11 mouse cellular contexts compared by ENCODE assay signal in the genomic region with DNA sequence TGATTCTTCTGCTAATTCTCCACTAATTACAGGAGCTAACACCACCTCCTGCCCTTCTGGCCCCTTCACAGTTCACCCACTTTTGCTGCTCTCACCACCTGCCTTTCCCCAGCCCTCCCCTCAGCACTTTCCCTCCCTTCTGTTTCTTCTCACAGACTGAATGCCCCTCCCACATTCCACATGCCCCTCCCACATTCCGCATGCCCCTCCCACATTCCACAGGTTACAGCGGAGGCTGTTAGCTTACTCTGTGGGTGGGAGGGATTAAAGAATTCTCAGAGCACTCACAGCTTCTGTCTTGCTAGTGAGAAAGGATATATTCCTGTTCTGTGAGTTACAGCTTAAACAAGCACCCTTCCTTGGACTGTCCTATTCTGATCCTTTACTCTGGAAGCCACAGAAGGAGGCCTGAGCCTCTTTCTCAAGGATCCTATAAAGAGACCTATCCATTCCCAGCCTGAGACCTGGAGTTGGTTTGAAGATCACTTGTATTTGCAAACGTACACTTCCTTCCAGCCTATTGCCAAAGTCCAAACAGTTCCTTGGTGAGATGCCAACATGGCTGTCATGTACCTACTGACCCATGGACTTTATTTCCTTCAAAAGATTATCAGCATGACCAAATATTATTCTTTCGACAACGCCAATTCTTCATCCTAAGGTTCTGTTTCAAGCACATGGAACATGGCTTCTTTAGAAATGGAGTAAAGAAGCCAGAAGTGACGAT. TPM values are rescaled to one million over a fixed set of nuclear protein-coding genes. Genes with fewer than 3 reads are reported as not detected.
DNase-seq lines count a peak whose midpoint lies in the region; ATAC-seq and TF ChIP-seq lines count a peak whose summit lies in the region.
"Had no signal": no experiment of that assay in that cellular context is flagged by ENCODE, and none has a peak within 500 bp of the region (broad histone marks: within the 10 kb centered on the region; RNA-seq: fewer than 3 reads in every experiment).

No protein-coding gene starts in this region.

- H3K36me3 ChIP-seq in thymus, adult 2 months (ENCODE audit: control insufficient read depth, insufficient read depth, low read length): no peaks in the 10 kb centered on the region
- no peaks in the 10 kb centered on the region for H3K36me3 ChIP-seq in stomach, embryonic 15.5 days
- H3K36me3 ChIP-seq: embryonic facial prominence, embryonic 15.5 days; hindbrain, embryonic 12.5 days had no signal

- no peak overlapping the region for H3K27ac ChIP-seq in thymus, adult 2 months (ENCODE audit: control insufficient read depth, insufficient read depth, low read length)
- peak overlapping the region; percentile 74 for H3K27ac ChIP-seq in stomach, embryonic 15.5 days
- no peak overlapping the region for H3K27ac ChIP-seq in layer of hippocampus, adult 2 months
- H3K27ac ChIP-seq: hindbrain, embryonic 12.5 days had no signal

- H3K27me3 ChIP-seq in thymus, adult 2 months (ENCODE audit: control insufficient read depth, insufficient read depth, low read length): no peaks in the 10 kb centered on the region; the same call in 1 of the 2 replicates
- no peaks in the 10 kb centered on the region for H3K27me3 ChIP-seq in stomach, embryonic 15.5 days (replicated peaks)
- H3K27me3 ChIP-seq: embryonic facial prominence, embryonic 15.5 days had no signal

- no peaks in the 10 kb centered on the region for H3K9me3 ChIP-seq in stomach, embryonic 15.5 days
- H3K9me3 ChIP-seq: embryonic facial prominence, embryonic 15.5 days had no signal

- H3K4me3 ChIP-seq in thymus, adult 2 months (ENCODE audit: control insufficient read depth, insufficient read depth, low read length): no peak overlapping the region
- H3K4me3 ChIP-seq in stomach, embryonic 15.5 days (replicated peaks): no peak overlapping the region
- H3K4me3 ChIP-seq in layer of hippocampus, adult 2 months: no peak overlapping the region
- H3K4me3 ChIP-seq: embryonic facial prominence, embryonic 15.5 days; hindbrain, embryonic 12.5 days had no signal

- TF ChIP-seq POLR2A in thymus, adult 2 months (IDR thresholded peaks at IDR 0.05; ENCODE audit: control insufficient read depth, extremely low read depth, insufficient read depth, low read length, poor library complexity): no peak

- peaks cover 18% of the 10 kb centered on the region for H3K4me1 ChIP-seq in thymus, adult 2 months (replicated peaks; ENCODE audit: control insufficient read depth, insufficient read depth, low read length)
- H3K4me1 ChIP-seq in stomach, embryonic 15.5 days: no peaks in the 10 kb centered on the region
- H3K4me1 ChIP-seq: hindbrain, embryonic 12.5 days had no signal

- DNase-seq in adrenal gland, postnatal 14 days: peak; percentile 38
- DNase-seq in adrenal gland, adult 18-20 months (ENCODE audit: low spot score in 2 of 2): no peak
- DNase-seq in thymus, postnatal 4 days: peak; percentile 61
- DNase-seq in thymus, adult 2 months: no peak
- peak; percentile 79 to 81 for DNase-seq in kidney, postnatal 25 days
- DNase-seq in layer of hippocampus, adult 8-10 months (ENCODE audit: low spot score in 2 of 2): no peak
- no peak for DNase-seq in layer of hippocampus, adult 2 months (ENCODE audit: low spot score in 2 of 2)

- WGBS in thymus, adult 2 months: 85% methylated on average over 6 of the region's 6 CpGs
- WGBS in stomach, embryonic 15.5 days: 36% methylated on average over 6 of the region's 6 CpGs

- no peak overlapping the region for H3K4me2 ChIP-seq in stomach, embryonic 15.5 days
- H3K4me2 ChIP-seq: embryonic facial prominence, embryonic 15.5 days; hindbrain, embryonic 12.5 days had no signal

- H3K9ac ChIP-seq in stomach, embryonic 15.5 days: no peak overlapping the region
- H3K9ac ChIP-seq: embryonic facial prominence, embryonic 15.5 days; hindbrain, embryonic 12.5 days had no signal

- ATAC-seq in stomach, embryonic 15.5 days (ENCODE audit: insufficient read depth, low FRiP score, low read depth): peak; percentile 78
- ATAC-seq: midbrain, embryonic 16.5 days had no signal

- no peak for TF ChIP-seq CTCF in thymus, adult 2 months (IDR thresholded peaks at IDR 0.05; ENCODE audit: borderline replicate concordance, control insufficient read depth, extremely low read depth, insufficient read depth, low read length, poor library complexity)
- no peak for TF ChIP-seq CTCF in layer of hippocampus, adult 2 months (conservative IDR thresholded peaks at IDR 0.05)

RNA-seq across cellular contexts. Expression of gene Npas2, which starts 6.7 kb away (rescaled TPM):
- 4.5 and 9.7 TPM in 2 replicates for total RNA-seq in adrenal gland, postnatal 14 days (2021)
- 10 to 100 TPM in 1 of 2 experiments, 1 to 10 TPM in 1; 6.1 to 11.9 TPM for total RNA-seq in adrenal gland, adult 18-20 months (2021)
- polyA plus RNA-seq in thymus, adult 2 months (2012; rRNA removed): 6.9 and 7.7 TPM in 2 replicates
- 2.2 and 2.4 TPM in 2 replicates for polyA plus RNA-seq in stomach, embryonic 15.5 days (2015; fragmentation: Nextera tagmentation; extraction: Ambion mirVana)
- 10 to 100 TPM; 31.9 to 34.3 (median 33.1) TPM for total RNA-seq in layer of hippocampus, adult 8-10 months (2022)
- total RNA-seq in layer of hippocampus, adult 2 months (2021): 10 to 100 TPM; 35.7 to 36.3 TPM

Comparison
In these comparisons a context has a peak if more than half of its experiments do, and no peak if none do; other contexts are left out.
1. DNase-seq: peak in adrenal gland, postnatal 14 days (single experiment), thymus, postnatal 4 days (single experiment) and kidney, postnatal 25 days (2 of 2); none in adrenal gland, adult 18-20 months (0 of 2), thymus, adult 2 months (single experiment), layer of hippocampus, adult 8-10 months (0 of 2) and layer of hippocampus, adult 2 months (0 of 2).